Mouse (Mus musculus) olfactory bulb, adult 2 months (tissue): ENCODE data around the gene Gpr35.

Source experiments
- CTCF ChIP-seq: fragments of 200-500 bp; IDR thresholded peaks from 2 replicates; pipeline ENCODE4 v1.5.1; 2012; ENCODE audit warnings: low read depth, mild to moderate bottlenecking, low read length, moderate library complexity; ENCODE audit not compliant: insufficient read depth
- POLR2A ChIP-seq: fragments of 200-500 bp; IDR thresholded peaks from 2 replicates; pipeline ENCODE4 v1.6.1; 2012; ENCODE audit warnings: mild to moderate bottlenecking, low read depth, low read length, moderate library complexity; ENCODE audit not compliant: insufficient read depth

DNA sequence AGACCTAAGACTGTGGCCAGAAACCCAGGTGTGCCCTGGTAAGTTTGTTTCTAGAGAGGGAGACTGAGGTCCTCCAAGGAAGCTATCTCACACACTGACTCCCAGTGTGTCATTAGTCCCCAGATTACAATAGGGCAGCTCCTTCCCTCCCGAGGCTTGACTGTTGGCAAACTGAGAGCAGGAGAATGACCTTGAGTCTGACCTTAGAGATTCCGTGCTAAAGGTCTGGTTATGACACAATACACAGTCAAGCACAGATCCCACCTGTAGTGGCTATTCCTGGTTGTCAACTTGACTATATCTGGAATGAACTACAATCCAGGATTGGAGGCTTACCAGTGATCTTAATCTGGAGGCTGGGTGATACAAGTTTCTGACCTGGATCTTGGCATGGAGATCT lies 79.4 kb downstream of the Gpr35 start:
- TF ChIP-seq CTCF (no peak), POLR2A (no peak)
